Mouse (Mus musculus) lung, embryonic 15.5 days (tissue): ENCODE results near the gene Nek10. TPM values are rescaled to one million over a fixed set of nuclear protein-coding genes. Genes with fewer than 3 reads are reported as not detected.
"Not testable (repeated sequence)": the region's sequence is repeated elsewhere in the genome, so short reads cannot be mapped to it uniquely, and the experiment has no call there.

Experiments
- ATAC-seq: fragments of 200-750 bp; cut with Nextera tagmentation; 2 replicates; pipeline ENCODE4 v1.8.0; 2017; ENCODE audit warnings: moderate number of reproducible peaks, borderline replicate concordance; ENCODE audit not compliant: low FRiP score, low TSS enrichment; ENCODE audit errors: extremely low read depth
- H3K27ac ChIP-seq: fragments of 300-500 bp; sonication (generic); 2 replicates; pipeline ENCODE4 v1.5.1; 2015; ENCODE audit warnings: moderate library complexity, mild to moderate bottlenecking, inconsistent platforms
- H3K27me3 ChIP-seq: fragments of 300-500 bp; sonication (generic); 2 replicates; pipeline ENCODE4 v1.6.1; 2015; ENCODE audit warnings: inconsistent platforms
- H3K36me3 ChIP-seq: fragments of 300-500 bp; sonication (generic); 2 replicates; pipeline ENCODE4 v1.6.1; 2015; ENCODE audit warnings: inconsistent platforms
- H3K4me1 ChIP-seq: fragments of 300-500 bp; sonication (generic); 2 replicates; pipeline ENCODE4 v1.6.1; 2015; ENCODE audit warnings: inconsistent platforms
- H3K4me2 ChIP-seq: fragments of 300-500 bp; sonication (generic); 2 replicates; pipeline ENCODE4 v1.6.1; 2015; ENCODE audit warnings: inconsistent platforms, mild to moderate bottlenecking, moderate library complexity
- H3K4me3 ChIP-seq: fragments of 300-500 bp; sonication (generic); 2 replicates; pipeline ENCODE4 v1.5.1; 2015; ENCODE audit warnings: mild to moderate bottlenecking, inconsistent platforms
- H3K9ac ChIP-seq: fragments of 300-500 bp; sonication (generic); 2 replicates; pipeline ENCODE4 v1.6.1; 2015; ENCODE audit warnings: inconsistent platforms
- H3K9me3 ChIP-seq: fragments of 300-500 bp; sonication (generic); 2 replicates; pipeline ENCODE4 v1.6.1; 2016; ENCODE audit warnings: inconsistent platforms
- WGBS: fragments of 180-500 bp; shearing (Covaris S2); methylation state at CpG from one replicate; pipeline ENCODE4 v1.1.7; 2015; 5-methylcytosine and 5-hydroxymethylcytosine counted together
- polyA plus RNA-seq: library from polyadenylated mRNA; unstranded; fragments of >200 nt; fragmentation: Nextera tagmentation; extraction: Ambion mirVana; gene quantifications from 2 replicates; pipeline ENCODE4 v1.2.1, GENCODE M21; 2015

The Nek10 gene
- polyA plus RNA-seq, 1 experiment from 2014 or later: 0.12 TPM

- 58% methylated on average over 1 of the region's 1 CpGs for WGBS
- Histone ChIP-seq H3K4me2 (no peak overlapping the region), H3K9me3 (no peaks in the 10 kb centered on the region), H3K27ac (no peak overlapping the region), H3K9ac (no peak overlapping the region), H3K4me1 (no peaks in the 10 kb centered on the region), H3K4me3 (no peak overlapping the region), H3K27me3 (no peaks in the 10 kb centered on the region), H3K36me3 (no peaks in the 10 kb centered on the region)
- ATAC-seq: no peak
Observed at GRCm38 (mm10) chr14:14951808-14952207, 148.6 kb downstream of the Nek10 start.

GRCm38 (mm10) chr14:14959780-14960440 is 156.7 kb downstream of the Nek10 start:
- no peak overlapping the region for H3K9ac ChIP-seq
- H3K36me3 ChIP-seq: no peaks in the 10 kb centered on the region
- H3K9me3 ChIP-seq: no peaks in the 10 kb centered on the region
- no peak for ATAC-seq
- no peaks in the 10 kb centered on the region for H3K4me1 ChIP-seq
- no peak overlapping the region for H3K4me2 ChIP-seq
- WGBS: 83% methylated on average over 2 of the region's 2 CpGs
- H3K27me3 ChIP-seq: no peaks in the 10 kb centered on the region
- H3K4me3 ChIP-seq: no peak overlapping the region
- no peak overlapping the region for H3K27ac ChIP-seq

GRCm38 (mm10) chr14:14960441-14960988 is 157.3 kb downstream of the Nek10 start:
- H3K4me1 ChIP-seq: no peaks in the 10 kb centered on the region
- WGBS: 52% methylated on average over 2 of the region's 2 CpGs
- no peaks in the 10 kb centered on the region for H3K9me3 ChIP-seq
- H3K36me3 ChIP-seq: no peaks in the 10 kb centered on the region
- no peak overlapping the region for H3K4me3 ChIP-seq
- no peak overlapping the region for H3K27ac ChIP-seq
- no peak overlapping the region for H3K9ac ChIP-seq
- no peak for ATAC-seq
- H3K27me3 ChIP-seq: no peaks in the 10 kb centered on the region
- H3K4me2 ChIP-seq: no peak overlapping the region

- 61% methylated on average over 2 of the region's 2 CpGs for WGBS
Observed at GRCm38 (mm10) chr14:14970633-14971032, 167.4 kb downstream of the Nek10 start.

GRCm38 (mm10) chr14:14971056-14971455 is 167.8 kb downstream of the Nek10 start:
- Histone ChIP-seq H3K4me2 (no peak overlapping the region), H3K27ac (no peak overlapping the region), H3K36me3 (no peaks in the 10 kb centered on the region), H3K9ac (no peak overlapping the region), H3K4me1 (no peaks in the 10 kb centered on the region), H3K9me3 (no peaks in the 10 kb centered on the region), H3K4me3 (no peak overlapping the region), H3K27me3 (no peaks in the 10 kb centered on the region)
- no peak for ATAC-seq
- WGBS: 34% methylated on average over 4 of the region's 4 CpGs

More at GRCm38 (mm10) chr14:14970633-14971032, 167.4 kb downstream of the Nek10 start:
- Histone ChIP-seq H3K36me3 (no peaks in the 10 kb centered on the region), H3K4me2 (no peak overlapping the region), H3K9me3 (no peaks in the 10 kb centered on the region), H3K27me3 (no peaks in the 10 kb centered on the region), H3K27ac (no peak overlapping the region), H3K4me3 (no peak overlapping the region), H3K4me1 (no peaks in the 10 kb centered on the region), H3K9ac (no peak overlapping the region)
- no peak for ATAC-seq

- Histone ChIP-seq H3K4me1 (no peaks in the 10 kb centered on the region), H3K4me3 (no peak overlapping the region), H3K27me3 (no peaks in the 10 kb centered on the region), H3K27ac (no peak overlapping the region), H3K9me3 (no peaks in the 10 kb centered on the region), H3K36me3 (no peaks in the 10 kb centered on the region), H3K9ac (no peak overlapping the region), H3K4me2 (no peak overlapping the region)
- 8% methylated on average over 1 of the region's 1 CpGs for WGBS
- ATAC-seq: no peak
Observed at GRCm38 (mm10) chr14:14974156-14974555, 170.9 kb downstream of the Nek10 start.

GRCm38 (mm10) chr14:14984106-14984505 is 180.9 kb downstream of the Nek10 start:
- ATAC-seq, H3K27ac ChIP-seq, H3K4me2 ChIP-seq, H3K4me3 ChIP-seq, H3K9me3 ChIP-seq, H3K9ac ChIP-seq, H3K4me1 ChIP-seq, H3K27me3 ChIP-seq, H3K36me3 ChIP-seq: not testable (repeated sequence)
- WGBS: 29% methylated on average over 1 of the region's 1 CpGs

- no peak overlapping the region for H3K27ac ChIP-seq
- H3K9me3 ChIP-seq: no peaks in the 10 kb centered on the region
- no peak overlapping the region for H3K9ac ChIP-seq
- WGBS: 32% methylated on average over 11 of the region's 11 CpGs
- no peak overlapping the region for H3K4me3 ChIP-seq
- no peaks in the 10 kb centered on the region for H3K36me3 ChIP-seq
- H3K4me1 ChIP-seq: no peaks in the 10 kb centered on the region
- no peak overlapping the region for H3K4me2 ChIP-seq
- ATAC-seq: peak; percentile 65; the same call in 1 of the 2 replicates
- H3K27me3 ChIP-seq: no peaks in the 10 kb centered on the region
Observed at GRCm38 (mm10) chr14:14984710-14985647, 181.8 kb downstream of the Nek10 start.

- Histone ChIP-seq H3K4me1 (no peaks in the 10 kb centered on the region), H3K4me3 (no peak overlapping the region), H3K9ac (no peak overlapping the region), H3K9me3 (no peaks in the 10 kb centered on the region), H3K27me3 (no peaks in the 10 kb centered on the region), H3K27ac (no peak overlapping the region), H3K4me2 (no peak overlapping the region), H3K36me3 (no peaks in the 10 kb centered on the region)
- no peak for ATAC-seq
- 15% methylated on average over 1 of the region's 1 CpGs for WGBS
Observed at GRCm38 (mm10) chr14:14987403-14987802, 184.2 kb downstream of the Nek10 start.

- H3K27me3 ChIP-seq: no peaks in the 10 kb centered on the region
- H3K9ac ChIP-seq: no peak overlapping the region
- WGBS: 71% methylated on average over 2 of the region's 2 CpGs
- H3K36me3 ChIP-seq: no peaks in the 10 kb centered on the region
- H3K27ac ChIP-seq: no peak overlapping the region
- H3K4me3 ChIP-seq: no peak overlapping the region
- no peaks in the 10 kb centered on the region for H3K4me1 ChIP-seq
- H3K4me2 ChIP-seq: no peak overlapping the region
- H3K9me3 ChIP-seq: no peaks in the 10 kb centered on the region
- no peak for ATAC-seq
Observed at GRCm38 (mm10) chr14:14991642-14992041, 188.4 kb downstream of the Nek10 start.

GRCm38 (mm10) chr14:15011408-15011807 is 208.2 kb downstream of the Nek10 start:
- H3K4me2 ChIP-seq: no peak overlapping the region
- no peaks in the 10 kb centered on the region for H3K4me1 ChIP-seq
- no peak overlapping the region for H3K27ac ChIP-seq
- H3K36me3 ChIP-seq: no peaks in the 10 kb centered on the region
- no peaks in the 10 kb centered on the region for H3K9me3 ChIP-seq
- whole genome bisulfite sequencing: 75% methylated on average over 4 of the region's 4 CpGs
- no peak for ATAC-seq
- H3K27me3 ChIP-seq: no peaks in the 10 kb centered on the region
- H3K9ac ChIP-seq: no peak overlapping the region
- no peak overlapping the region for H3K4me3 ChIP-seq

- Histone ChIP-seq H3K4me3 (no peak overlapping the region), H3K4me2 (no peak overlapping the region), H3K4me1 (no peaks in the 10 kb centered on the region), H3K27me3 (no peaks in the 10 kb centered on the region), H3K9me3 (no peaks in the 10 kb centered on the region), H3K9ac (no peak overlapping the region), H3K36me3 (no peaks in the 10 kb centered on the region), H3K27ac (no peak overlapping the region)
- WGBS: 73% methylated on average over 2 of the region's 2 CpGs
- ATAC-seq: no peak
Observed at GRCm38 (mm10) chr14:15014799-15015198, 211.6 kb downstream of the Nek10 start.
